Mouse (Mus musculus) heart, postnatal 36 days (tissue): ENCODE results near the gene Rgs19. TPM values are rescaled to one million over a fixed set of nuclear protein-coding genes. Genes with fewer than 3 reads are reported as not detected.
A peak's percentile ranks its signal among the peaks of the same experiment; 100 is the strongest.

Experiments
- DNase-seq, 2 experiments: peaks; one replicate each; pipeline ENCODE4 v3.0.0; 2021 to 2022
- intact Hi-C: fragments of 180-260 bp; cut with DNase I; formaldehyde crosslinking; loops from one replicate; pipeline ENCODE4 v1.15.1; 2025
- total RNA-seq, 2 experiments: library from RNA; stranded (reverse); gene quantifications; 2 replicates each; pipeline ENCODE4 v1.2.3; 2021

Gene Rgs19
- total RNA-seq, 2 experiments from 2014 or later = 5.7 to 7.2 TPM

DNA sequence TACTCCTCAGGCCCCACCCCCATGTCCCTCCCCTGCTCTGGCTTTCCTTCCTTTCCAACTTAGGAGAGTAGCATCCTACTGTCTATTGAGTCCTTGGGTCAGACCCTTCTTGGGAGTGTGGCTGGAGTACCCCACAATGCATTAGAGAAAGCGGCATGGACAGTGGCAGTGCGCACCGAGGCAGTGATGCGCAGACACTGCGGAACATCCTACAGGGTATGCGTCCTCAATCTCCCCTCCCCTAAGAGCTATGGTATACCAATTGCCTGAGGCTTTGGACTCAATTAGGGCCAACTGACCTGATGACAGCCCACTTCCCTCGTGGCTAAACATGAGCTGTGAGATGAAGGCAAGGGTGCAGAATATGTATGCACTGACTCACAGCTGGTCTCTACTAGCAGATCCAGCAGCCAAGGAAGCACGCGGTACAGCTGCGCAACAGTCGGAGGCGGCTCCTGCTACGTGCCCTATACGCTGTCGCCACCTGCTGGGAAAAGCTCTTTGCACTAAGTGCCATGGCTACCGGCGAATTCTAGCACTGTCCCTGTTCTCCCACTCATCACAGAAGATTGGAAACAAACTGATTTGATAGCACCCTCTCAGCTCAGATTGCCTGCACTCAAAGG, 34.7 kb downstream of the Rgs19 start:
- intact Hi-C loops = loop anchor here (1.0 to 2.0 kb wide), 4 partner anchors 14 to 48 kb away; no protein-coding TSS in a partner anchor
- peak; percentile 67 to 70 for DNase-seq

- intact Hi-C loops = loop anchor here (2.0 kb wide), 3 partner anchors 14 to 48 kb away; no protein-coding TSS in a partner anchor
- DNase-seq = no peak
These were observed 35.2 kb downstream of the Rgs19 start for GRCm38 (mm10) chr2:181658528-181658927.

DNA sequence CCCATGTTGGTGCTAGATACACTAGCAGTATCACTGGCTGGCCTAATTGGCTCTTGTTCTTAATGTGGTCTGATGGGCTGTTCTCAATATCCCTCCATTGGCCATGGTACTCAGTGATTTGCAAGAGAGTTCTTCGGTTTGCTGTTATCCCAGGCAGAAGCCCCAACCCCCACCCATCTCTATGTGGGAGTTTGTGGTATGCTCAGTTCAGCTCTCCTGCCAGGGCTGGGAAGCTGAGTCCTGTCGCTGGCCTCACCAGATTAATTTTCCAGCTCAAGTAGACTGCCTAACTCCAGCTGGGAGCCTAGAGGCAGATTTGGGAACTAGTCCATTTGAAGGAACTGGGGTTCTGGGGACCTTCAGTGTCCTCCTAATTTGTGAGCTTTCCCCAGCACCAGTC, 36.3 kb downstream of the Rgs19 start:
- DNase-seq = no peak
- intact Hi-C loops = no loop called here

GRCm38 (mm10) chr2:181656734-181657133, 37.0 kb downstream of the Rgs19 start, which contains the start of gene Gm29797:
Gene Gm29797 (plus strand): TSS chr2:181657034.
- intact Hi-C loops = no loop called here

GRCm38 (mm10) chr2:181653523-181653922, 40.3 kb downstream of the Rgs19 start:
- DNase-seq = no peak
- intact Hi-C loops = no loop called here

More at GRCm38 (mm10) chr2:181656734-181657133, 37.0 kb downstream of the Rgs19 start, which contains the start of gene Gm29797:
- no peak for DNase-seq

- no peak for DNase-seq
- intact Hi-C loops = no loop called here
These were observed 40.7 kb downstream of the Rgs19 start for GRCm38 (mm10) chr2:181653065-181653464.

DNA sequence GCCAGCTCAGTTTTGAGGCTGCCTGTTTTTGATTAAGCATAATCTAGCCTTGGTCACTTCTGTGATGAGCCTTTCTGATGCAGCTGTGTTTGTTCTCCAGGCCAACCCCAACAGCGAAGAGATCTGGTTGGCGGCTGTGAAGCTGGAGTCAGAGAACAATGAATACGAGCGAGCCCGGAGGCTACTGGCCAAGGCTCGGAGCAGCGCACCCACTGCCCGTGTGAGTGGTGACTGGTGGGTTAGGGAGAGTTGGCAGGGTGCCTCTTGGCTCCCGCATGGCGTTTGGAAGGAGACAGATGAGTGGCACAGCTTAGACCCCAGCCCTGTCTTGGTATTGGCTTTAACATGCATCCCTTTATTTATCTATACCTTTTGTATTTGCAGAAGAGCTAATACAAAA, 44.9 kb downstream of the Rgs19 start:
- intact Hi-C loops = loop anchor here (10.0 kb wide), 1 partner anchor 216 kb away; the partner anchor contains the start of gene Polr3k
- DNase-seq = no peak

GRCm38 (mm10) chr2:181646626-181647472, 46.9 kb downstream of the Rgs19 start:
- intact Hi-C loops = loop anchor here (10.0 kb wide), 1 partner anchor 218 kb away; the partner anchor contains the start of gene Polr3k
- DNase-seq = no peak

DNA sequence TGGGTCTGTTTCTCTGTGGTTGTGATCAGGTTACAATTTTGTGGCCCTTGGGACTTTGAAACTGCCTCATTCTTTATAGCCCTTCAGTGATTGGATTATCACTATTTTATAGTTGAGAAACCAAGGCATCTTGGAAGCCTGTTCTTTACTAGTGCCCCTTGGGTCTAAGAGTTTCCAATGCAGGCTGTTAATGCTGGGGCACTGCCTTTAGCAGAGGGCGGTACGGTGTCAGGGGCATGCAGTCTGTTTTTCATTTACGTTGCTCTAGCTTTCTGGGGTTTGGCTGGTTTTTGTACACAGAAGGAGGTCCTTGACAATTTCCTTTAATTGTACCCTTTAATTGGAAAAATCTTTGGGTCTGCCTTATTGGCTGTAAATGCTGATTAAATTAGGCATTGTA, 48.1 kb downstream of the Rgs19 start:
- no peak for DNase-seq
- intact Hi-C loops = loop anchor here (2.0 to 10.0 kb wide), 2 partner anchors 13 to 219 kb away; partner anchors contain the start of gene Polr3k

DNA sequence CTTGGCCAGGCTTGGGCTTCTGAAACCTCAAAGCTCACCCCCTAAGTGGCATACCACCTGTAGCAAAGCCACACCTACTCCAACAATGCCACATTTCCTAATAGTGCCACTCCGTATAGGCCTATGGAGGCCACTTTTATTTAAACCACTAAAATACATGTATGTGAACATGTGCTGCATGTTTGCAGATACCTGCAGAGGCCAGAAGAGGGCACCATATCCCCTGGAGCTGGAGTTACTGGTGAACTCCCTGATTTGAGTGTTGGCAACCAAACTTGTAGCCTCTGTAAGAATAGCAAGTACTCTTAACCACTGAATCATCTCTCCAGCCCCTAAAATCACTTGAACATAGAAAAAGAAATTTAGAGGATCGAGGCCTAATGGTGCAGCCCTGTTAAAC, 49.4 kb downstream of the Rgs19 start:
- peak in 1 of 2 experiments; percentile 46 for DNase-seq
- intact Hi-C loops = loop anchor here (1.0 to 10.0 kb wide), 3 partner anchors 14 to 220 kb away; partner anchors contain the start of gene Polr3k

Other genes with a start within 250 kb of the Rgs19 start
- 10 to 100 TPM; 12.4 to 12.9 TPM for gene Zbtb46, start 234.6 kb downstream of the Rgs19 start, total RNA-seq
- gene Abhd16b, start 200.8 kb downstream of the Rgs19 start, total RNA-seq = not detected
- 10 to 100 TPM; 62.9 to 67.7 TPM for gene Tpd52l2, start 196.8 kb downstream of the Rgs19 start, total RNA-seq
- gene Dnajc5, start 173.5 kb downstream of the Rgs19 start, total RNA-seq = 10 to 100 TPM; 58.4 to 68.6 TPM
- gene Uckl1, start 109.1 kb downstream of the Rgs19 start, total RNA-seq = 10 to 100 TPM; 36.6 to 47.4 TPM
- gene Prpf6, start 102.1 kb downstream of the Rgs19 start, total RNA-seq = 10 to 100 TPM; 36.0 to 38.3 TPM
- 10 to 100 TPM; 16.6 to 18.0 TPM for gene Zfp512b, start 101.2 kb downstream of the Rgs19 start, total RNA-seq
- 1 to 10 TPM; 2.3 to 2.4 TPM for gene Samd10, start 94.8 kb downstream of the Rgs19 start, total RNA-seq
- not detected for gene Gm29797, start 36.9 kb downstream of the Rgs19 start, total RNA-seq
- gene Sox18, start 22.3 kb downstream of the Rgs19 start, total RNA-seq = 10 to 100 TPM; 34.4 to 64.4 TPM
- 1 to 10 TPM; 6.1 to 7.3 TPM for gene Tcea2, start 13.7 kb downstream of the Rgs19 start, total RNA-seq
- not detected for gene Lkaaear1, start 4.5 kb upstream of the Rgs19 start, total RNA-seq
- not detected for gene Oprl1, start 21.0 kb upstream of the Rgs19 start, total RNA-seq
- not detected for gene Myt1, start 69.4 kb upstream of the Rgs19 start, total RNA-seq
- gene Pcmtd2, start 143.9 kb upstream of the Rgs19 start, total RNA-seq = 10 to 100 TPM; 64.6 to 69.4 TPM
- 10 to 100 TPM in 1 of 2 experiments, 1 to 10 TPM in 1; 9.2 to 11.6 TPM for gene Polr3k, start 170.4 kb upstream of the Rgs19 start, total RNA-seq